Mouse (Mus musculus) limb, embryonic 15.5 days (tissue): ENCODE measurements at regions not wholly inside any gene's neighbourhood (a gene's known extent, or its start where the extent isn't known, plus 50 kb on each side); places are given as distances from the start of the nearest gene placed in this dataset.

Experiments
- ATAC-seq: fragments of 200-750 bp; cut with Nextera tagmentation; 2 replicates; pipeline ENCODE4 v1.8.0; 2017; ENCODE audit warnings: low read depth, moderate TSS enrichment; ENCODE audit not compliant: insufficient number of reproducible peaks, low FRiP score, low TSS enrichment
- H3K27ac ChIP-seq: fragments of 300-500 bp; sonication (generic); 2 replicates; pipeline ENCODE4 v1.5.1; 2015; ENCODE audit warnings: moderate library complexity, mild to moderate bottlenecking, inconsistent platforms
- H3K27me3 ChIP-seq: fragments of 300-500 bp; sonication (generic); 2 replicates; pipeline ENCODE4 v1.6.1; 2015; ENCODE audit warnings: inconsistent platforms
- H3K36me3 ChIP-seq: fragments of 300-500 bp; sonication (generic); 2 replicates; pipeline ENCODE4 v1.6.1; 2015; ENCODE audit warnings: inconsistent platforms
- H3K4me1 ChIP-seq: fragments of 300-500 bp; sonication (generic); 2 replicates; pipeline ENCODE4 v1.6.1; 2015; ENCODE audit warnings: inconsistent platforms
- H3K4me2 ChIP-seq: fragments of 300-500 bp; sonication (generic); 2 replicates; pipeline ENCODE4 v1.6.1; 2015; ENCODE audit warnings: mild to moderate bottlenecking, inconsistent platforms
- H3K4me3 ChIP-seq: fragments of 300-500 bp; sonication (generic); 2 replicates; pipeline ENCODE4 v1.5.1; 2015; ENCODE audit warnings: mild to moderate bottlenecking, inconsistent platforms
- H3K9ac ChIP-seq: fragments of 300-500 bp; sonication (generic); 2 replicates; pipeline ENCODE4 v1.6.1; 2015; ENCODE audit warnings: inconsistent platforms
- H3K9me3 ChIP-seq: fragments of 300-500 bp; sonication (generic); 2 replicates; pipeline ENCODE4 v1.6.1; 2016; ENCODE audit warnings: inconsistent platforms
- WGBS: fragments of 180-500 bp; shearing (Covaris S2); methylation state at CpG from one replicate; pipeline ENCODE4 v1.1.7; 2015; 5-methylcytosine and 5-hydroxymethylcytosine counted together

DNA sequence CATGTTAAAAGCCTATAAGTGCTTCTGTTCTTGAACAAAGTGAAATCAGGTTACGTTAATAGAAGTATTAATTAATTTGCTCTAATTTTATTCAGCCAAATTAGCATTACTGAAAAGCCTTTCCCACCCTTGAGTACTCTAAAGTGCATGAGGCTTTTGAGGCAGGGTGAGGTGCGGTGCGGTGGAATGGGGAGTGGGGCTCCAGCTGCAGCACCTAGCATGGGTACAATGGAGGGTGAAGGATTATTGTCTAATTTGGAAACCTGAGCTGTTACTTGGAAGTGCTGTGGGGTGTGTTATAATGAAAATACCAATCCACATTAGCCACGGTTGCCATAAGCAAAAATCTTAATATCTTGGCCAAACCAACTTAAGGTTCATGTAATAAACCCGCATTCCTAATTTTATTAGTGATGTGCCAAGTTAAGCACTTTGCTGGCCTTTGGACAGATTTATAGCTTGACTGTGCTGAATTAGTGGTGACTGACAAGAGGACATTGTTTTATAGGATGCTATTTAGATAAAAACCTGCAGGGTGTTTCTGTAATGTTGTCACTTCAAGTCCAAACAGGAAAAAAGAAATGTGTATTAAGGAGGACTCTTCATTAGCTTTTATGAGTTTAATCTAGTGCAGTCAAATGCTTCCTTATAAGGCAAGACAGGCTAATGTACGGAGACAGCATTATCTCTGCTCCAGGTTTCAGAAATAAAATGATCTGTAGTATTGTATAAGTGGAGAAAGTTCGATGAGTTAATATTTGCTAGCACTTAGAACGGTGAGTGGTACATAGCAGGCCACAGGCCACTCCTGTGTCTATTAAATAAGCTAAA, 382.2 kb downstream of the Lmo4 start:
- no peak overlapping the region for H3K4me2 ChIP-seq
- H3K4me3 ChIP-seq: no peak overlapping the region
- no peaks in the 10 kb centered on the region for H3K36me3 ChIP-seq
- WGBS: 37% methylated on average over 8 of the region's 8 CpGs
- no peak for ATAC-seq
- H3K9me3 ChIP-seq: no peaks in the 10 kb centered on the region
- no peaks in the 10 kb centered on the region for H3K4me1 ChIP-seq
- H3K27ac ChIP-seq: no peak overlapping the region
- no peak overlapping the region for H3K9ac ChIP-seq
- H3K27me3 ChIP-seq: no peaks in the 10 kb centered on the region

DNA sequence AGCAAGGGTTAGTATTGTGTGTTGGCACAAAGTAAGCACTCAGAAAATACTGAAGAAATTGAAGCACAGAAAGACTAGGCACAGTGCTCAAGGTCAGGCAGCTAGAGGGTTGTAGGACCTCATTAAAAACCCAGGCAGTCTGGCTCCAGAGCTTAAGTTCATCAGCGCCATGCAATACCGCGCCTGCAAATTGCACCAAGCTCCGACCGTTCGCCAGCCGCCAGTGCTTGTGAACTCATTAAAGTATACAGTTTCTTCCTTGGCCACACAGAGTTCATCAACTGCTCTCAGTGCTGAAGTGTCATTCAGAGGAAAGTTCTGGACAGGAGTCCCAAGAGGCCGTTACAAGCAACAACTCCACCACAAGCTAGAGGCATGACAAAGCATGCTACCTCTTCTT, 397.5 kb downstream of the Lmo4 start:
- WGBS: 48% methylated on average over 8 of the region's 8 CpGs
- no peaks in the 10 kb centered on the region for H3K4me1 ChIP-seq

DNA sequence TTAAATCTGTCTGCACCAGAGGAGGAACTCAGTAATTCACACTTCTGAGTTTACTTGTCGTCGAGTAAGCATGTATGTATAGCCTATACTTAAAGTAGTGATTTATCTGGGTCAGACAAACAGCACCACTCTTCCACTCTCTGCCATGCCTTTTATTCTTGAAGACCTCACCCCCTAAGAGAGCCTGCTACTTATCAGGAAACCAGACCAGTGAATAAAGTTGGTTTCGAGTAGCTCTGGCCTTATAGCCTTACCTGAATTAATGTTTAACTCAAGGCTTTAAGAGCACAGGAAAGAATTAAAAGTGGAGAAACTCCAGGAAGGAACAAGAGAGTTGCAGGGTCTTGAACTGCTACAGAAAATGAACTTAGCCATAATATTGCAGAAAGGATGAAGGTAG, 398.1 kb downstream of the Lmo4 start:
- Histone ChIP-seq H3K36me3 (no peaks in the 10 kb centered on the region), H3K27me3 (no peaks in the 10 kb centered on the region; the same call in 1 of the 2 replicates), H3K27ac (no peak overlapping the region), H3K9ac (no peak overlapping the region), H3K4me3 (no peak overlapping the region), H3K4me1 (no peaks in the 10 kb centered on the region), H3K4me2 (no peak overlapping the region), H3K9me3 (no peaks in the 10 kb centered on the region)
- 71% methylated on average over 3 of the region's 3 CpGs for WGBS
- no peak for ATAC-seq

More for the DNA sequence above, 397.5 kb downstream of the Lmo4 start:
- Histone ChIP-seq H3K9me3 (no peaks in the 10 kb centered on the region), H3K27me3 (peaks cover 3% of the 10 kb centered on the region; the same call in 1 of the 2 replicates), H3K36me3 (no peaks in the 10 kb centered on the region), H3K4me2 (no peak overlapping the region), H3K27ac (no peak overlapping the region), H3K4me3 (no peak overlapping the region), H3K9ac (no peak overlapping the region)
- no peak for ATAC-seq

DNA sequence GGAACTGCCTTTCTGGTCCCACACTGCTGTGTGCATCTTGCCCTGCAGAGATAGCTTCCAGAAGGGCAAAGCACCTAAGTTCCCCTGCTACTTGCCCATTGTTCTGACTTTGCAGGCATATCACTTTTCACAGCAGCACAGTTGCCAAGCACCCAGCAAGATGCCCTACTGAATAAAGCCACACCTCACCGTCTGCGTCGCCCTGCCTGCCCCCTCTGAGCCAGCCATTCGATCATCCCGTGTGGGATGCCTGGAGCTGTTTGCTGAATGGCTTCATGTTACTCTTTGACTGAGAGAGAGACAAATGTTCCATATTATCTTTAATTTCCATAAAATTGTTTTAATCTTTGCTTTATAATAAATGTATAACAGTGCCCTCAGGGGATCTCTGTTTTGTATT, 407.2 kb downstream of the Lmo4 start:
- Histone ChIP-seq H3K27ac (no peak overlapping the region), H3K4me2 (no peak overlapping the region), H3K4me3 (no peak overlapping the region), H3K9ac (no peak overlapping the region), H3K27me3 (no peaks in the 10 kb centered on the region), H3K9me3 (no peaks in the 10 kb centered on the region), H3K36me3 (no peaks in the 10 kb centered on the region), H3K4me1 (0 out of 2 replicates have a peak, but pooled peaks cover 3% of the 10 kb centered on the region)
- no peak for ATAC-seq
- 34% methylated on average over 5 of the region's 5 CpGs for WGBS

DNA sequence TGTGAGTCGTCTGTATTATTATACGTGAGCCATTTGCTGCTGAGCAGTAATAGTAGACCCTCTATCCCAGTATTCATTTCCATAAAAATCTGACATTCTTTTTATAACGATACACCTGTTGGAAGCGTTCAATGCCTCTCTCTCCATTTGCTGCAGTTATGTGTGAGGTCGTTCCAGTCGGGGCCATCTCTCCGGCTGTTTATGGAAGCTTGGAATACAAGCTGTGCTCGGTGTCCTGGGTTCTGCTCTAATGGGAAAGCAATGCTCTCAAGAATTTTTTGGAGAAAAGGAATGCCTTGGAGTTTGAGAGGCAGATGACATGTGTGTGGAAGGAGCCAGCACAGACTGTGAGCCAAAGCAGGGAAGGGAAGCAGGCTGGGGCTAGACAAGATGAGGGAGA, 414.1 kb downstream of the Lmo4 start:
- H3K4me2 ChIP-seq: no peak overlapping the region
- H3K27me3 ChIP-seq: no peaks in the 10 kb centered on the region
- no peaks in the 10 kb centered on the region for H3K4me1 ChIP-seq
- WGBS: 40% methylated on average over 8 of the region's 8 CpGs
- no peaks in the 10 kb centered on the region for H3K9me3 ChIP-seq
- no peak overlapping the region for H3K4me3 ChIP-seq
- ATAC-seq: no peak
- H3K27ac ChIP-seq: no peak overlapping the region
- H3K9ac ChIP-seq: no peak overlapping the region
- no peaks in the 10 kb centered on the region for H3K36me3 ChIP-seq

DNA sequence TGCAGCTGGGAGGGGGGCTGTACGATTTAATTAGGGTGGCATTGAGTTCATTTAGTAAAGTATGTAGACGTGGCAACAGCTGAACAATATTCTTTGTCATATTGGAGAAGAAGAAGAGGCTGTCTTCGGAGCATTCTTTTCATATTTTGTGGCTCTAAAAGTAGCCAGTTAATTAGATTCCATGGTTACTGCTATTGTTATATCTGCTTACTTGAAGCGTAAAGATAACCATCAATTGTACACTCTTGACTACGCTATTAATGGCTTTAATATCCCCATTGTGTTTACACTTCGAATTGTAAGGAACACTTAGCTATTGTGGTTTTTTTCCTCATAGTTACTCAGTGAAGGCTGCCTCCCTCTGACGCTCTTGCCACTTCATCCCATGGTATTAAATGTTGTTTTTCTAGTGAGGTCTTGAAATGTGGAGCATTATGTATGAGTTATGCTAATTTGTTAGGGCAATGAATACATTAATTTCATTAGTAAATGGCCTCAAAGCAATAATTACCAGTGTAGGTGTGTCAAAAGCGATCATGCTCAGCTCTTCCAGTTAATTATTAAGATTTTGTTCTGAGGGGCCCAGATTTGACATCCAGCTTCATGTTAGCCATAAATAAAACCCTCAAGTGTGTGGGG, 415.0 kb downstream of the Lmo4 start:
- WGBS: 55% methylated on average over 8 of the region's 8 CpGs
- no peak overlapping the region for H3K27ac ChIP-seq
- H3K27me3 ChIP-seq: no peaks in the 10 kb centered on the region
- H3K4me1 ChIP-seq: no peaks in the 10 kb centered on the region
- H3K9ac ChIP-seq: no peak overlapping the region
- ATAC-seq: no peak
- no peaks in the 10 kb centered on the region for H3K9me3 ChIP-seq
- H3K4me2 ChIP-seq: no peak overlapping the region
- no peaks in the 10 kb centered on the region for H3K36me3 ChIP-seq
- H3K4me3 ChIP-seq: no peak overlapping the region

DNA sequence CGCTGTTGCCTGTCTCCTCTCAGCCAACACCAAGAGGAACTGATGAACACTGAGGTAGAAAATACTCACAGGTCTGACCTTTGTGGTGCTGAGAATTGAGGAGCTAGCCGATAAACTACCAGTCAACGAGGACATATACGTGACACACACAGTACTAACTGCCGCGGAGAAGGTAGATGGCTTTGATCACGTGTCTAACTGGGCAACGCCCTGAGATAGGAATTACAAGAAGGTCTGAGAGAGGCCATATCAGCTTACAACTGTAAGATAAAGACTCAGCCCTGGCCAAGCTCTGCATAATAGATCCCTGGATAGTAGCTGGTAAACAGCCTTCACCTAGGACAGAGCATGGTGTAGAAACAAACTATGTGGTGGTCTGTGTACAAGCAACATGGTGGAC, 418.1 kb downstream of the Lmo4 start:
- H3K4me3 ChIP-seq: no peak overlapping the region
- no peaks in the 10 kb centered on the region for H3K36me3 ChIP-seq
- H3K9ac ChIP-seq: no peak overlapping the region
- no peak overlapping the region for H3K4me2 ChIP-seq
- WGBS: 89% methylated on average over 8 of the region's 8 CpGs
- no peaks in the 10 kb centered on the region for H3K9me3 ChIP-seq
- ATAC-seq: no peak
- no peaks in the 10 kb centered on the region for H3K27me3 ChIP-seq
- no peak overlapping the region for H3K27ac ChIP-seq
- no peaks in the 10 kb centered on the region for H3K4me1 ChIP-seq

DNA sequence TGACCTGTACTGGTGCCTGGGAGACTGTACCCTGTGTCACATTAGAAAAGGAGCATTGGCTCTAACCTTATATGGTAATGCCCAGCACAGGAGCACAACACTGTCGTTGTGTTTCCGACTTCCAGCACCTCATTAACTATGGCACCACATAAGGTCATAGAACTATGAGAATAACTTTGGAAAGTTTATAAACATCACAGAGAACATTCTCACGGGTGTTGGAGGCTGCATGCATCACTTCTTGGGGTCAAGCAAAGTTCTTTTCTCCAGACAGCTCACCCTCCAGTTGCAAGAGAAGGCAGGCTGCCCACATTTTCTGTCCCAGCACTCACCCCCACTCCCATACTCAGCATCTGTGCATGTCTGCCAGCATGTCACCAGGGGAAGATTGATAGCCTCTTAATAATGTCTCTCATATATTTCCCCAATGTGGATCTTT, 420.6 kb downstream of the Lmo4 start:
- ATAC-seq: no peak
- 35% methylated on average over 3 of the region's 3 CpGs for WGBS
- no peaks in the 10 kb centered on the region for H3K4me1 ChIP-seq
- H3K36me3 ChIP-seq: no peaks in the 10 kb centered on the region
- H3K4me2 ChIP-seq: no peak overlapping the region
- no peak overlapping the region for H3K9ac ChIP-seq
- H3K4me3 ChIP-seq: no peak overlapping the region
- no peak overlapping the region for H3K27ac ChIP-seq
- H3K9me3 ChIP-seq: no peaks in the 10 kb centered on the region
- H3K27me3 ChIP-seq: no peaks in the 10 kb centered on the region

DNA sequence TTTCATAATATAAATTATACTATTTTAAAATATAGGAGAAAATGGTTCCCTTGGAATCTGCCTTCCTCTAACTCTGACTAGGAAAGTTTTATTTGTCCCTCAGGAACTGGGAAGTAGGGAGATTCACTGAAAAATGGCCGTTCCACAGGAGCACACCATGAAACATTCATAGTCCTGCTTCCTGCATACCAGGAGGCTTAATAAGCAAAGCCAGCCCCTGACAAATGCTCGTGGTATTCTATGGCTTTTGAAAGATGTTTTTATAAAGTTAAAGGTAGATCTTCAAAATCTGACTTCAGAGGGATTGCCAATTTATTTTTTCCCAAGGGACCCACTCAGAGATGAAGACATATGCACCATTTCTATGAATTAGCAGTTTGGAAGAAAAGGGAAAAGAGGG, 426.9 kb downstream of the Lmo4 start:
- H3K36me3 ChIP-seq: no peaks in the 10 kb centered on the region
- no peak overlapping the region for H3K27ac ChIP-seq
- 45% methylated on average over 2 of the region's 2 CpGs for WGBS
- no peaks in the 10 kb centered on the region for H3K4me1 ChIP-seq
- no peak overlapping the region for H3K4me3 ChIP-seq
- no peak for ATAC-seq
- no peaks in the 10 kb centered on the region for H3K27me3 ChIP-seq
- no peaks in the 10 kb centered on the region for H3K9me3 ChIP-seq
- no peak overlapping the region for H3K4me2 ChIP-seq
- no peak overlapping the region for H3K9ac ChIP-seq

DNA sequence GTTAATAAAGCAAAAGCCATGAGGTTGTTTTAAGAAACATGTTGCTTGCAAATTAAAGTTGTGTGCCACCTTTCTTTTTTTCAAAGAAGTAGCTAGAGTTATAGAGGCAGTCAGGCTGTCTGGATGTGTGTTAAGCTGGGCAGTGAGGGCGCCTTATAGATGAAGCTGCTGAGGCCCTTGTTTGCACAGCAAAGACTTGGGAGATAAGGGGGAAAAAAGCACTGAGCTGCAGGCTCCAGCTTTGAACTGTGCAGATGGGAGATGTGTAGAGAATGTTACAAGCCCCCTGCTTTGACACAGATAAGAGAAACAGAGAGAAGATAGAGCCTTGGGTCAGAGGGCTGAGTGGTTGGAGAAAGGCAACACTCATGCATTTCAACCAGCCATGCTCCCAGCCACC, 445.7 kb downstream of the Lmo4 start:
- no peaks in the 10 kb centered on the region for H3K36me3 ChIP-seq
- no peak overlapping the region for H3K4me3 ChIP-seq
- no peak overlapping the region for H3K27ac ChIP-seq
- ATAC-seq: no peak
- H3K9me3 ChIP-seq: no peaks in the 10 kb centered on the region
- H3K9ac ChIP-seq: no peak overlapping the region
- H3K27me3 ChIP-seq: no peaks in the 10 kb centered on the region
- 95% methylated on average over 1 of the region's 1 CpGs for WGBS
- no peak overlapping the region for H3K4me2 ChIP-seq
- H3K4me1 ChIP-seq: no peaks in the 10 kb centered on the region

DNA sequence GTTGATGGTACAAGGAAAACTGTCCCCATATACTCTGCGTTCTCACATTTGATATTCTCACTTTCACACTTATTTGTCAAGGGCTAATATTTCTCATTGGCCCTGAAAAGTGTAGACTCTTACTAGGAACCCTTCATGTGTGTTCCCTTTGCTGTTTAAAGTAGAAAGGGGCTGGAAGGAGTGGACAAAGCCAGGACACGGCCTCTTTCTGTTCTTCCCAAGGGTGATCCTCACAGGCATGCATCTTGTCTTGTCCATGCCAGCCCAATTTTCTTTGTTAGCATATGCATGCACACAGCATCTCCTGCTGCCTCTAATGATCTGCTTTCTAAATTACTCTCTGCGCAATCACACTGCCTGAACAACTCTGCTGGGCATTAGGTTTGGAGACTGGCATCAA, 451.8 kb downstream of the Lmo4 start:
- Histone ChIP-seq H3K9me3 (no peaks in the 10 kb centered on the region), H3K4me2 (no peak overlapping the region), H3K4me1 (0 out of 2 replicates have a peak, but pooled peaks cover 7% of the 10 kb centered on the region), H3K27ac (no peak overlapping the region), H3K4me3 (no peak overlapping the region), H3K9ac (no peak overlapping the region), H3K27me3 (no peaks in the 10 kb centered on the region), H3K36me3 (no peaks in the 10 kb centered on the region)
- WGBS: 93% methylated on average over 3 of the region's 3 CpGs
- ATAC-seq: no peak

DNA sequence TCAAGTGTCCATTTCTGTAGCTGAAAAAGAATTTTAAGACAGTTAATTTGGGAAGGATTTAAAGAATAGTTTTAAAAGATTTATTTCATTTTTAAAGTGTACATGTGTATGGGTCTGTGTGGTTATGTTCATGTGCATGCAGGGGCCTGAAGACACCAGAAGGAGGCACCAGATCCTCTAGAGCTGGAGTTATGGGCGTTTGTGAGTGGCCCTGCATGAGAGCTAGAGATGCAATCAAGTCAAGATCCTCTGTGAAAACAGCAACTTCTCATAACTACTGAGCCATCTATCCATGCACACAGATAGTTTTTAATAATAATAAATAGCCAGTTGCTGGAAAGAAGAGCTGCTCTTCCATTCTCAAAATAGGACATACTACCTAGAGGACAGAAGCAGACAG, 452.4 kb downstream of the Lmo4 start:
- Histone ChIP-seq H3K4me2 (no peak overlapping the region), H3K4me3 (no peak overlapping the region), H3K27me3 (no peaks in the 10 kb centered on the region), H3K27ac (no peak overlapping the region), H3K36me3 (no peaks in the 10 kb centered on the region), H3K4me1 (0 out of 2 replicates have a peak, but pooled peaks cover 7% of the 10 kb centered on the region), H3K9ac (no peak overlapping the region), H3K9me3 (no peaks in the 10 kb centered on the region)
- no peak for ATAC-seq
- WGBS: 60% methylated on average over 1 of the region's 1 CpGs
